8 mouse cellular contexts compared by ENCODE assay signal in the genomic region with DNA sequence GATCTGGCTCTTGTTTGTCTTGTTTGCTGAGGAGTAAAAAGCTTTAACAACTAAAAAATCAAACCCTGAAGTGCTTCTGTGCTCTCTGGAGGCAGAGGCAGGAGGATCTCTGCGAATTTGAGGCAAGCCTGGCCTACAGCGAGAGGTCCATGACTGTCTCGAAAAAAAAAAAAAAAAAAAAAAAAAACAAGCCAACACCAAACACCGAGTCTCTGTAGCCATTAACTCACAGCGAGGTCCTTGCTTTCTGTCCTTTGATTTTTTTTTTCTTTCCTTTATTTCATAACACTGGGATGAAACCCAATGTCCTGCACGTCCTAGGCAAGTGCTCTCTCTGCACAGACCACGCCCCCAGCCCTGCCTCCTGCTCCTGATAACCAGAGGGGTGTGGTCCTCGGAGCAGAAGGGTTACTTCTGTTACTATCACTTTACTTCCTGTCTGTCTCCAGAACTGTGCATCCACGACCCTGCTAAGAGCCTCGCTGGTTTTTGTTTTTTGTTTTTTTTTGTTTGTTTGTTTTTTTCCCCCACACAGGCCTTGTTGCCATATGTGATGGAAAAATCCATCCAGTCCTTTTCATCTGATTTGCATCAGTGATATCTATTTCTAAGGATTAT. TPM values are rescaled to one million over a fixed set of nuclear protein-coding genes. Genes with fewer than 3 reads are reported as not detected.
DNase-seq lines count a peak whose midpoint lies in the region; ATAC-seq and TF ChIP-seq lines count a peak whose summit lies in the region.

No protein-coding gene starts in this region.

- H3K4me3 ChIP-seq in heart, adult 2 months, result no peak overlapping the region
- H3K4me3 ChIP-seq in liver, embryonic 14.5 days (ENCODE audit: insufficient read depth in 1 of 2, low read depth in 2 of 2, low read length in 2 of 2), result peak overlapping the region in 1 of 2 experiments; percentile 48; a peak in 2 of 4 replicates
- H3K4me3 ChIP-seq in stomach, embryonic 14.5 days (ENCODE audit: low read depth, low read length), result no peak overlapping the region

- H3K4me2 ChIP-seq in liver, embryonic 14.5 days (ENCODE audit: low read depth), result peak overlapping the region; percentile 84
- H3K4me2 ChIP-seq in stomach, embryonic 14.5 days (replicated peaks; ENCODE audit: low read depth, low read length), result no peak overlapping the region

- no peaks in the 10 kb centered on the region for H3K27me3 ChIP-seq in heart, adult 2 months (ENCODE audit: control insufficient read depth, insufficient read depth, low read length)
- no peaks in the 10 kb centered on the region for H3K27me3 ChIP-seq in liver, embryonic 14.5 days (ENCODE audit: control insufficient read depth, insufficient read depth, low read length)
- H3K27me3 ChIP-seq in stomach, embryonic 14.5 days (ENCODE audit: control insufficient read depth, insufficient read depth, low read length), result no peaks in the 10 kb centered on the region

- ATAC-seq in liver, embryonic 14.5 days (ENCODE audit: insufficient read depth), result peak; percentile 82
- peak; percentile 73; the same call in 1 of the 2 replicates for ATAC-seq in stomach, embryonic 14.5 days (ENCODE audit: insufficient number of reproducible peaks, insufficient read depth, low FRiP score, low read depth)

- no peaks in the 10 kb centered on the region for H3K79me2 ChIP-seq in heart, adult 2 months (replicated peaks; ENCODE audit: control insufficient read depth, insufficient read depth, low read length)

- intact Hi-C loops in heart, adult 2 months (cut with DNase I), result loop anchor here (5.0 kb wide), 1 partner anchor 40 kb away; a partner anchor contains a TSS
- intact Hi-C loops in left cerebral cortex, postnatal 14 days (cut with DNase I), result no loop called here

- peaks cover 5% of the 10 kb centered on the region for H3K4me1 ChIP-seq in heart, adult 2 months (ENCODE audit: control insufficient read depth, insufficient read depth, low read length)
- peaks cover 52 to 55% of the 10 kb centered on the region in 2 experiments for H3K4me1 ChIP-seq in liver, embryonic 14.5 days (replicated peaks; ENCODE audit: control insufficient read depth in 2 of 2, insufficient read depth in 2 of 2, low read length in 1 of 2)
- H3K4me1 ChIP-seq in stomach, embryonic 14.5 days (ENCODE audit: control insufficient read depth, insufficient read depth, low read length), result no peaks in the 10 kb centered on the region

- no peaks in the 10 kb centered on the region for H3K36me3 ChIP-seq in heart, adult 2 months (ENCODE audit: control insufficient read depth, insufficient read depth, low read length)
- H3K36me3 ChIP-seq in liver, embryonic 14.5 days (replicated peaks; ENCODE audit: control insufficient read depth, insufficient read depth, low read depth), result no peaks in the 10 kb centered on the region
- H3K36me3 ChIP-seq in stomach, embryonic 14.5 days (ENCODE audit: control insufficient read depth, insufficient read depth, low read length), result no peaks in the 10 kb centered on the region

- no peaks in the 10 kb centered on the region for H3K9me3 ChIP-seq in liver, embryonic 14.5 days (ENCODE audit: control insufficient read depth, low read length)
- H3K9me3 ChIP-seq in stomach, embryonic 14.5 days (ENCODE audit: control insufficient read depth, low read depth, low read length), result no peaks in the 10 kb centered on the region

- TF ChIP-seq POLR2A in heart, adult 2 months (IDR thresholded peaks at IDR 0.05; ENCODE audit: insufficient read depth, low read depth, low read length), result no peak

- TF ChIP-seq EP300 in heart, adult 2 months (IDR thresholded peaks at IDR 0.05; ENCODE audit: insufficient read depth, low read depth, low read length), result no peak
- peak; percentile 75 for TF ChIP-seq EP300 in liver, embryonic 14.5 days (IDR thresholded peaks at IDR 0.05; ENCODE audit: low read depth)

- no peak overlapping the region for H3K9ac ChIP-seq in heart, adult 2 months (ENCODE audit: low read depth, low read length)
- peak overlapping the region; percentile 2 for H3K9ac ChIP-seq in liver, embryonic 14.5 days (replicated peaks)
- no peak overlapping the region for H3K9ac ChIP-seq in stomach, embryonic 14.5 days (replicated peaks; ENCODE audit: low read depth, low read length)

- peak; percentile 15 to 64 for DNase-seq in urinary bladder, postnatal 36 days (ENCODE audit: low spot score in 2 of 2)
- no peak for DNase-seq in urinary bladder, adult 2 months (ENCODE audit: low spot score)
- DNase-seq in heart, adult 2 months, result peak; percentile 61 to 76
- DNase-seq in liver, embryonic 14.5 days (ENCODE audit: low read depth in 3 of 3, low spot score in 3 of 3), result peak; percentile 87
- DNase-seq in left cerebral cortex, postnatal 14 days (ENCODE audit: low spot score in 2 of 2), result no peak
- no peak for DNase-seq in right cerebral cortex, postnatal 10 days (ENCODE audit: low spot score in 2 of 2)
- no peak for DNase-seq in right cerebral cortex, postnatal 14 days

- 54% methylated on average over 10 of the region's 10 CpGs for WGBS in heart, adult 2 months
- 37% methylated on average over 10 of the region's 10 CpGs for WGBS in liver, embryonic 14.5 days (ENCODE audit: insufficient replicate concordance)
- WGBS in stomach, embryonic 14.5 days, result 71% methylated on average over 10 of the region's 10 CpGs

- no peak for TF ChIP-seq CTCF in heart, adult 2 months (IDR thresholded peaks at IDR 0.05)
- no peak for TF ChIP-seq CTCF in liver, embryonic 14.5 days (IDR thresholded peaks at IDR 0.05; ENCODE audit: low read depth)

- H3K27ac ChIP-seq in heart, adult 2 months, result peak overlapping the region; percentile 75
- H3K27ac ChIP-seq in liver, embryonic 14.5 days, result peak overlapping the region; percentile 90
- no peak overlapping the region for H3K27ac ChIP-seq in stomach, embryonic 14.5 days (ENCODE audit: low read length)

RNA-seq across cellular contexts. Expression of a gene that starts 28.0 kb away (rescaled TPM):
- polyA plus RNA-seq in urinary bladder, adult 2 months (2012; rRNA removed), result 6.7 and 7.4 TPM in 2 replicates
- 1 to 10 TPM; 5.1 to 5.4 TPM for total RNA-seq in heart, adult 2 months (2021)
- polyA plus RNA-seq in heart, adult 2 months (2012; rRNA removed), result 4.8 and 5.7 TPM in 2 replicates
- 4.0 and 4.9 TPM in 2 replicates for polyA plus RNA-seq in liver, embryonic 14.5 days (2012; rRNA removed)
- 2.3 and 2.7 TPM in 2 replicates for polyA plus RNA-seq in liver, embryonic 14.5 days (2014; fragmentation: Nextera tagmentation; extraction: Ambion mirVana)
- 7.1 and 7.8 TPM in 2 replicates for polyA plus RNA-seq in stomach, embryonic 14.5 days (2014; fragmentation: Nextera tagmentation; extraction: Ambion mirVana)
- total RNA-seq in left cerebral cortex, postnatal 14 days (2021), result 10 to 100 TPM; 17.3 to 21.2 TPM

RNA-seq across cellular contexts. Expression of a gene that starts 40.7 kb away (rescaled TPM):
- polyA plus RNA-seq in urinary bladder, adult 2 months (2012; rRNA removed), result 943 and 1,034 TPM in 2 replicates
- total RNA-seq in heart, adult 2 months (2021), result 100 to 1,000 TPM; 285 to 294 TPM
- polyA plus RNA-seq in heart, adult 2 months (2012; rRNA removed), result 413 and 640 TPM in 2 replicates
- polyA plus RNA-seq in liver, embryonic 14.5 days (2012; rRNA removed), result 111 and 120 TPM in 2 replicates
- 163 and 182 TPM in 2 replicates for polyA plus RNA-seq in liver, embryonic 14.5 days (2014; fragmentation: Nextera tagmentation; extraction: Ambion mirVana)
- polyA plus RNA-seq in stomach, embryonic 14.5 days (2014; fragmentation: Nextera tagmentation; extraction: Ambion mirVana), result 292 and 302 TPM in 2 replicates
- 100 to 1,000 TPM; 496 to 530 TPM for total RNA-seq in left cerebral cortex, postnatal 14 days (2021)

Comparison
In these comparisons a context has a peak if more than half of its experiments do, and no peak if none do; other contexts are left out.
1. DNase-seq: peak in urinary bladder, postnatal 36 days (2 of 2), heart, adult 2 months (2 of 2) and liver, embryonic 14.5 days (3 of 3); none in urinary bladder, adult 2 months (single experiment), left cerebral cortex, postnatal 14 days (0 of 2), right cerebral cortex, postnatal 10 days (0 of 2) and right cerebral cortex, postnatal 14 days (single experiment).